Mouse (Mus musculus) cerebellum, adult 2 months (tissue): Measurements from ENCODE around the gene Plpp2. TPM values are rescaled to one million over a fixed set of nuclear protein-coding genes. Genes with fewer than 3 reads are reported as not detected.
A peak's percentile ranks its signal among the peaks of the same experiment; 100 is the strongest.

Source experiments
- DNase-seq, 2 experiments: peaks; one replicate each; pipeline ENCODE4 v3.0.0; 2021
- H3K27ac ChIP-seq: fragments of 200-500 bp; 2 replicates; pipeline ENCODE4 v1.5.1; 2012; ENCODE audit warnings: low read length, control low read depth, inconsistent platforms; ENCODE audit not compliant: insufficient read depth
- H3K27me3 ChIP-seq: fragments of 200-500 bp; 2 replicates; pipeline ENCODE4 v1.6.1; 2012; ENCODE audit warnings: inconsistent platforms, mild to moderate bottlenecking, low read length, moderate library complexity; ENCODE audit not compliant: control insufficient read depth, insufficient read depth
- H3K4me1 ChIP-seq: fragments of 200-500 bp; 2 replicates; pipeline ENCODE4 v1.6.1; 2011; ENCODE audit warnings: low read length; ENCODE audit not compliant: control insufficient read depth, insufficient read depth
- H3K4me3 ChIP-seq: fragments of 200-500 bp; replicated peaks from 2 replicates; pipeline ENCODE3; 2011; ENCODE audit warnings: mild to moderate bottlenecking, low read depth, low read length, control low read depth; ENCODE audit not compliant: insufficient read depth
- CTCF ChIP-seq: fragments of 200-500 bp; IDR thresholded peaks from 2 replicates; pipeline ENCODE4 v1.5.1; 2011; ENCODE audit warnings: low read depth, mild to moderate bottlenecking, control low read depth, low read length, moderate library complexity, borderline replicate concordance; ENCODE audit not compliant: insufficient read depth
- POLR2A ChIP-seq: fragments of 200-500 bp; IDR thresholded peaks from 2 replicates; pipeline ENCODE4 v1.6.1; 2011; ENCODE audit warnings: low read length, control low read depth, borderline replicate concordance; ENCODE audit not compliant: insufficient read depth
- WGBS: fragments of 180-500 bp; shearing (Covaris S2); methylation state at CpG from one replicate; pipeline ENCODE4 v1.1.7; 2018; 5-methylcytosine and 5-hydroxymethylcytosine counted together
- polyA plus RNA-seq: library from polyadenylated mRNA; depleted of rRNA; stranded (reverse); fragments of >200 nt; gene quantifications from 2 replicates; pipeline ENCODE4 v1.2.3, GENCODE M21; 2012; rRNA removed

Gene Plpp2
- polyA plus RNA-seq = 9.2 and 10.4 TPM in 2 replicates

DNA sequence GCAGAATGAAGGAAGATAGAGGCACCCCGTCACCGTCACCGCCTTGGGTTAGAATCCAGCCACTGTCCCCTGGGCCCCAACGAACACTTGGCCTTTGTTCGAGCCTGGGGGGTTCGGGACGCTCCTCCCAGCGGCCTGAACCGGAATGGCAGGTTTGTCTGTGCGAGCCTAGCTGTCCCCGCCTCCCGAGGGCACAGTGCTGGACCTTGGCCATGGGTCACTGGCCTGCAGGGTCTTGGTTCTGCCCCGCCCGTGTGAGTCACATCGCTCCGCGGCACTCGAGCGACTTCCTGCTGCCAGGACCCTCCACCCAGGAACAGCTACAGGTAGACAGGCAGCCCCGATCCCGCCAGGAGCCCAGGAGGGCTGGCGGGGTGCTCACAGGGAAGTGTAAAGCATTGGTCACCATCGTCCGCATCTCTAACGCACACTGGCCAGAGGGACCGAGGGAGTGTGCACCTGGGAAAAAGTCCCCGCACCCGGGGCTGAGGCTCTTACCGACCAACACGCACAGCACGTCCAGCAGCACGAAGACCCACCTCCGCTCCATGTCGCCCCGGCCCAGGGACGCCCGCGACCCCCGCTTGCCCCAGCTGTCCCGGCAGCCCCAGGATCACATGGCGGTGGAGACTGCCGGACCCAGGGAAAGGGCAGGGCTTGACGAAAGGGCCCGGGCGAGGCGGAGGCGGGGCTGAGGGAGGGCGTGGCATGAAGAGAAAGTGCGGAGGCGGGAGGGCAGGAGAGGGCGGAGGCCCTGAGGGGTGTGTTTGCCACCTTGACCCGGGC lies at the start of gene Plpp2:
Gene Plpp2, minus strand, starts transcription at position 671 of the 786 bp plus-strand sequence.
- WGBS = under 1% methylated on average over 52 of the region's 52 CpGs
- no peak for TF ChIP-seq POLR2A
- TF ChIP-seq CTCF = peak; percentile 54; the same call in 1 of the 2 replicates
- no peak within 1 kb of the TSS for H3K27ac ChIP-seq

GRCm38 (mm10) chr10:79581501-79581900 lies 47.9 kb upstream of the Plpp2 start:
- WGBS = 90% methylated on average over 8 of the region's 8 CpGs
- no peak for DNase-seq
- no peaks in the 10 kb centered on the region for H3K4me1 ChIP-seq
- no peak for TF ChIP-seq CTCF
- no peak for TF ChIP-seq POLR2A
- no peak overlapping the region for H3K4me3 ChIP-seq
- no peaks in the 10 kb centered on the region for H3K27me3 ChIP-seq
- no peak overlapping the region for H3K27ac ChIP-seq

More for the DNA sequence above, at the start of gene Plpp2:
- no peaks in the 10 kb centered on the region for H3K27me3 ChIP-seq
- peak within 1 kb of the TSS; percentile 47 for H3K4me3 ChIP-seq
- DNase-seq = peak; percentile 59 to 60
- no peaks in the 10 kb centered on the region for H3K4me1 ChIP-seq

GRCm38 (mm10) chr10:79580811-79581210 lies 47.2 kb upstream of the Plpp2 start:
- no peaks in the 10 kb centered on the region for H3K27me3 ChIP-seq
- no peaks in the 10 kb centered on the region for H3K4me1 ChIP-seq
- no peak overlapping the region for H3K27ac ChIP-seq
- no peak for DNase-seq
- no peak overlapping the region for H3K4me3 ChIP-seq
- WGBS = 50% methylated on average over 6 of the region's 6 CpGs
- TF ChIP-seq POLR2A = no peak
- peak; percentile 29; the same call in 1 of the 2 replicates for TF ChIP-seq CTCF

GRCm38 (mm10) chr10:79580356-79580755 lies 46.8 kb upstream of the Plpp2 start:
- Histone ChIP-seq H3K4me1 (no peaks in the 10 kb centered on the region), H3K27me3 (no peaks in the 10 kb centered on the region), H3K27ac (no peak overlapping the region), H3K4me3 (no peak overlapping the region)
- DNase-seq = no peak
- TF ChIP-seq POLR2A (no peak), CTCF (no peak)
- WGBS = 71% methylated on average over 7 of the region's 7 CpGs

GRCm38 (mm10) chr10:79579781-79580180 lies 46.2 kb upstream of the Plpp2 start:
- no peak for DNase-seq
- Histone ChIP-seq H3K4me3 (no peak overlapping the region), H3K27me3 (no peaks in the 10 kb centered on the region), H3K4me1 (no peaks in the 10 kb centered on the region), H3K27ac (no peak overlapping the region)
- TF ChIP-seq POLR2A (no peak), CTCF (no peak)
- WGBS = 18% methylated on average over 12 of the region's 12 CpGs

DNA sequence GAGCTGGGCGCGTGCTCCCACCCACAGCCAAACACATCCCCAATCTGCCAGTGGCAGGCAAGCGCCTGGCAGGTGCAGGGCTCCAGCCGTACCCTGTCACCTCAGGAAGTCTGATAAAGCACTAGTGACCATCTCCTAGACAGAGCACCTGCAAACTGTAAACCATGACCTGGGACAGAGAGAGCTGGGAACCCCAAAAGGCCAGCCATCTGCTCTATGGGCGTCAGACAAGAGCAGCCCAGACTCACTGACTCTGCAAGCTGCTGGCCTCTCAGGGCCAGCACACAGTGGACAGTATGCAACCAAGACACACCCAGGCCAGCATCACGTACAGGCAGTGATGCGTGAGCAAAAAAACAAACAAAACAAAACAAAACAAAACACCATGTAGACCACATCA lies 45.3 kb upstream of the Plpp2 start:
- H3K27ac ChIP-seq = no peak overlapping the region
- H3K4me3 ChIP-seq = no peak overlapping the region
- TF ChIP-seq CTCF = no peak
- TF ChIP-seq POLR2A = no peak
- 62% methylated on average over 7 of the region's 7 CpGs for WGBS
- H3K4me1 ChIP-seq = no peaks in the 10 kb centered on the region
- H3K27me3 ChIP-seq = no peaks in the 10 kb centered on the region
- DNase-seq = no peak

GRCm38 (mm10) chr10:79578276-79578675 lies 44.7 kb upstream of the Plpp2 start:
- no peak for TF ChIP-seq CTCF
- TF ChIP-seq POLR2A = no peak
- H3K4me1 ChIP-seq = no peaks in the 10 kb centered on the region
- no peak overlapping the region for H3K27ac ChIP-seq
- 49% methylated on average over 9 of the region's 9 CpGs for WGBS
- H3K27me3 ChIP-seq = no peaks in the 10 kb centered on the region
- DNase-seq = no peak
- no peak overlapping the region for H3K4me3 ChIP-seq

GRCm38 (mm10) chr10:79577376-79577775 lies 43.8 kb upstream of the Plpp2 start:
- Histone ChIP-seq H3K27ac (no peak overlapping the region), H3K27me3 (no peaks in the 10 kb centered on the region), H3K4me1 (no peaks in the 10 kb centered on the region), H3K4me3 (no peak overlapping the region)
- WGBS = 77% methylated on average over 4 of the region's 4 CpGs
- no peak for DNase-seq
- TF ChIP-seq CTCF (no peak), POLR2A (no peak)
